Mouse (Mus musculus) gastrocnemius, postnatal 14 days (tissue): ENCODE measurements around the gene C9orf72. TPM values are rescaled to one million over a fixed set of nuclear protein-coding genes. Genes with fewer than 3 reads are reported as not detected.
A peak's percentile ranks its signal among the peaks of the same experiment; 100 is the strongest.

ENCODE experiments used
- DNase-seq: peaks from one replicate; pipeline ENCODE4 v3.0.0; 2021; ENCODE audit warnings: mixed read lengths
- intact Hi-C: fragments of 180-260 bp; cut with DNase I; formaldehyde crosslinking; loops from one replicate; pipeline ENCODE4 v1.15.1; 2025; ENCODE audit warnings: low total_unique reads
- total RNA-seq, 2 experiments: library from RNA; stranded (reverse); gene quantifications; 2 replicates each; pipeline ENCODE4 v1.2.3; 2021

C9orf72 gene
- total RNA-seq, 2 experiments from 2014 or later: 7.7 to 10.1 TPM

DNA sequence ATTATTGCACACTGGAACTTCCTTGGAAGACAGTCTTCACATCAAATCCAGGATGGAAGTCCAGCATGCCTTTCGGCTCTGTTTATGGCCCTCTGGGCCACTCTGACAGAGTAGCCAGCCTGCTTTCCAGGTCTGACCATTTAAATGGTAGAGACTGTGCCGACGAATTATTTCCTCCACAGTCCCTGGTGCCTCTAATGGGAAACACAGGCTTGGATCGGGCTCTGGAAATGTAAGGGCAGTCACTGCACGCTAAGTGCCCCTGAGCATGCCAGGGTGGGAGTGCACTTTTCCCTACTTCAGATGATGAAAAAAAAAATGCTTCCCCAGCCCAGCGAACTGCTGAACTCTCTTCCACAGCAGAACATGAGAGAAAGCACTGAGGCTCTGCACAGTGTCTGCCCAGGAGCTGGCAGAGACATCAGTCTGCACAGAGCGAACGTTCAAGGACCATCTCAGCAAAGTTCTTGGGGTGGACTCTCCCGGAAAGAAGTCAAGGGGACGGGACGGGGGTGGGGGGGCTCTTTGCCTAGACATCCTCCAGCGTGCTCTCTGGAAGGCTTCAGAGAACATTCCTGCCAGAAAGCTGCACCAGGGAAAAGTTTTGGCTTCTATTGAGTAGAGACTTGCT, 82.4 kb downstream of the C9orf72 start:
- DNase-seq: peak; percentile 28
- intact Hi-C loops: no loop called here

Other genes starting within 250 kb of the C9orf72 start
- not detected for gene Ifnk, start 74.1 kb downstream of the C9orf72 start, total RNA-seq
- 1 to 10 TPM in 1 of 2 experiments, under 1 TPM in 1; 0.89 to 2.5 TPM for gene Mob3b, start 68.7 kb downstream of the C9orf72 start, total RNA-seq